Mouse (Mus musculus) T-cell, adult 66 days (primary cell): ENCODE measurements around the gene Creg2. TPM values are rescaled to one million over a fixed set of nuclear protein-coding genes. Genes with fewer than 3 reads are reported as not detected.

ENCODE experiments used
- total RNA-seq, 2 experiments: library from RNA; stranded (reverse); gene quantifications; 3 replicates in 1 of 2; 4 replicates in 1 of 2; pipeline ENCODE4 v1.2.4; 2023

Creg2 gene
- not detected for total RNA-seq

DNA sequence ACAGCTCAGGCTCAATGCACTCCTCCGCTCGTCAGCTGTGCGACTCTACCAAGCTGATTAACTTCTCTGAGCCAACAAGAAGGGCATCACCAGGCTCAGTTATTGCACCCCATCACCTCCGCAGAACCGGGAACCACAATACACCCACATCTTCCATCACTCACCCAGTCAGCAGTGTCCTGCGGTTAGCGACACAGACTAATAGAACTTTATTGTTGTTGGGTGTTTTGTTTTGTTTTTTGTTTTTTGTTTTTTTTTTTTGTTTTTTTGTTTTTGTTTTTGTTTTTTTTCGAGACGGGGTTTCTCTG lies at the start of gene Creg2:
TSS of gene Creg2 (minus strand) at position 234 of the 308 bp plus-strand sequence.

DNA sequence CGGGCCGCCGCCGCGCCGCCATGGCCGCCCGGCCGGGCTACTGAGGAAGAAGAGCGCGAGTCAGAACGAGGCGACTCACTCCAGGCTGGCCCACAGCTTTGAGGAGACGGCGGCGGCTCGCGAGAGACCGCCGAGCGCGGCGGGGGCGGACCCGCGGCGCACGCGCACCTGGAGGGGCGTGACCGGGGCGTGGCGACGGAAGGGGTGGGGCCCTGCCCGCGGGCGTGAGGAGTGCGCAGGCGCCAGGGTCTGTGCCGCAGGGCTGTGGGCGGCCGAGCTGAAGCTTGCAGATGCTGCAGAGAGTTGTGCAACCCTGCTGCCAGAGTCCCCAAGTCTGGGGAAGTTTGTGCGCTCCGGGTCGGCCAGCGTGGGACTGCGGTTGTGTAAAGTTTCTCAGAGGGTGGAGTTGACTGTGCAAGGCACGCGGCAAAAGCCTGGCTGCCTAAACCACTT lies 74.0 kb downstream of the Creg2 start, which contains the start of gene Rnf149:
TSS of gene Rnf149 (minus strand) at position 153 of the 453 bp plus-strand sequence.

Other genes starting within 250 kb of the Creg2 start
- 1 to 10 TPM; 2.9 to 3.0 TPM for gene Tbc1d8, start 172.7 kb downstream of the Creg2 start, total RNA-seq
- 10 to 100 TPM; 31.0 to 31.5 TPM for gene Cnot11, start 116.5 kb downstream of the Creg2 start, total RNA-seq
- gene Rnf149, start 74.1 kb downstream of the Creg2 start, total RNA-seq = 10 to 100 TPM; 29.1 to 38.3 TPM
- not detected for gene Rfx8, start 69.5 kb upstream of the Creg2 start, total RNA-seq
- gene Gm3646, start 153.9 kb upstream of the Creg2 start, total RNA-seq = not detected
- gene Map4k4, start 249.4 kb upstream of the Creg2 start, total RNA-seq = 100 to 1,000 TPM; 273 to 329 TPM